Mouse (Mus musculus): ENCODE measurements around the gene Abcc10. TPM values are rescaled to one million over a fixed set of nuclear protein-coding genes. Genes with fewer than 3 reads are reported as not detected.
A peak's percentile ranks its signal among the peaks of the same experiment; 100 is the strongest.

Gene Abcc10
- polyA plus RNA-seq, 1 experiment from 2014 or later = 3.6 TPM

DNA sequence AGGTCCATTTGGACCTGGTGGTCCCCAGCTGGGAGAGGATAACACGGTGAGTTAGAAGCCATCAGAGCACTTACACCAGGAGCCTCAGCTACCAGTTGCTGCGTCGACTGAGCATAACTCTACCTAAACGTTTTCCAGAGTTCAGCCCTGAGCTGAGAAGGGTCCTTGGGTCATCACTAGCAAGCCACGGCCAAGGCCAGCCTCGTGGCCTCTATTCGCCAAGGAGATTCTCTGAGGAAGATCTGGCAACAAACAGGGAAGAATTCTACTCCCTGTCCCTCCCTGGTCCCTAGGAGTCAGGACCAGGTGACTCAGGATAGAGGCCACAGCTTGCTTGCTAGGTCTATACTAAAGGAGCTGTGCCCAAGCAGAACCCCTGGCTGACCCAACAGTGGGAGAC, 60.6 kb downstream of the Abcc10 start:
- H3K27me3 ChIP-seq (ENCODE audit: control insufficient read depth, insufficient read depth, low read length) = no peaks in the 10 kb centered on the region
- no peak overlapping the region for H3K4me3 ChIP-seq (ENCODE audit: low read depth, low read length)
- H3K9me3 ChIP-seq (replicated peaks; ENCODE audit: control insufficient read depth, low read length) = no peaks in the 10 kb centered on the region
- peaks cover 2% of the 10 kb centered on the region; the same call in 1 of the 2 replicates for H3K4me1 ChIP-seq (ENCODE audit: control insufficient read depth, insufficient read depth, low read length)
- H3K9ac ChIP-seq (replicated peaks; ENCODE audit: low read length) = no peak overlapping the region
- H3K4me2 ChIP-seq (ENCODE audit: low read depth, low read length) = no peak overlapping the region
- H3K27ac ChIP-seq (replicated peaks; ENCODE audit: low read depth, low read length) = no peak overlapping the region
- WGBS = 80% methylated on average over 7 of the region's 7 CpGs
- no peak for DNase-seq (ENCODE audit: low spot score)
- H3K36me3 ChIP-seq (replicated peaks; ENCODE audit: control insufficient read depth, insufficient read depth, low read depth, low read length) = peaks cover 11% of the 10 kb centered on the region; the same call in 1 of the 2 replicates
- no peak for ATAC-seq (replicated peaks; ENCODE audit: insufficient number of reproducible peaks, low FRiP score, low TSS enrichment, low read depth)

DNA sequence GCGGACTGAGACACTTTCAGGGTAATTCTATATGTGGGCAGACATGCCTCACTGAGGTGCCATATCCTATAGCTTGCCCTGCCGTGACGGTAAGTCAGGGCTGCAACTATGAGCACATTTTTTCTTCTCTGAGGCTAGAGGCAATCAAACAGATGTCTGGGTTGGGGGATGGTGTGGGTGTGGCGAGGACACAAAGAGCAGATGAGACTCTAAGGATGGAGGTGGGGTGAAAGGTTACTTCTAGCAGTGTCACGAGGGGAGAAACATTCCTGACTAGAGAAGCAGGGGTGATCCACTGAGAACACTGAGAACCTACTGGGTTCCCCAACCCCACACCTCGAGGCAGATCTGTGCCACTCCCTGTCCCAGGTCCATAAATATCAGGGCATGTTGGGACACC, 61.2 kb downstream of the Abcc10 start:
- WGBS = 59% methylated on average over 6 of the region's 6 CpGs
- no peak overlapping the region for H3K4me2 ChIP-seq (ENCODE audit: low read depth, low read length)
- ATAC-seq (replicated peaks; ENCODE audit: insufficient number of reproducible peaks, low FRiP score, low TSS enrichment, low read depth) (no peak), DNase-seq (ENCODE audit: low spot score) (no peak)
- H3K9me3 ChIP-seq (replicated peaks; ENCODE audit: control insufficient read depth, low read length) = no peaks in the 10 kb centered on the region
- H3K36me3 ChIP-seq (replicated peaks; ENCODE audit: control insufficient read depth, insufficient read depth, low read depth, low read length) = peaks cover 11% of the 10 kb centered on the region; the same call in 1 of the 2 replicates
- H3K9ac ChIP-seq (replicated peaks; ENCODE audit: low read length) = no peak overlapping the region
- H3K27ac ChIP-seq (replicated peaks; ENCODE audit: low read depth, low read length) = no peak overlapping the region
- peaks cover 2% of the 10 kb centered on the region; the same call in 1 of the 2 replicates for H3K4me1 ChIP-seq (ENCODE audit: control insufficient read depth, insufficient read depth, low read length)
- no peak overlapping the region for H3K4me3 ChIP-seq (ENCODE audit: low read depth, low read length)
- no peaks in the 10 kb centered on the region for H3K27me3 ChIP-seq (ENCODE audit: control insufficient read depth, insufficient read depth, low read length)

DNA sequence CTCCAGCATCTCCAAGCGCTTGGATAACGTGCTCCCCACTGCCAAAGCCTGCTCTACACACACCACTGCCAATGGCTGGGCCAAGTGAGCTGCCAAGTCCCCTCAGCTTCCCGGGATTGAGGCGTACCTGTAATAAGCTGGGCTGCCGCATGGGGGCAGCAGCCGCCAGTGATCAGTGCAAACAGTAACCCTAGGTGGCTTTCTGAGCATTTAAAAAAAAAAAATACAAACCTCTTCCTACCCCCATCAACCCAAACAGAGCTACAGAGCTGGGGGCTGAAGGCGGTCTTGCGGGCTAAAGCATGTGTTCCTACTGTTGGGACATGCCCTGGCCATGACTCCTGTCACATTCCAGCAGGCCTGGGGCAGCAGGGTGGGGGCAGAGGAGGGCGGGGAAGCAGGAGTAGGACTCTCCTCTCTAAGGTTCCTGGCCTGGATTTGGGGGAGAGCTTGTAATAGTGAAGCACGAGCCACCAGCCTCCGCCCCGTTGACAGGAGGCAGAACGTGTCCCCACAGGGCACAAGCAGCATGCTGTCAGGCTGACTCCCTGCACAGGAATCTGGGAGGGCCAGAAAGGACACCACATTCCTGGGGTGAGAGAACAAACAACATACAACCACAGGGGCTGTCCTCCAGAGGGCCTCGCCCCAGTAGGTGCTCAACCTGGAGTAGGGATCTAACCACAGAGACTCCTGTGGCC, 62.1 kb downstream of the Abcc10 start:
- no peak; the same call in 1 of the 2 replicates for ATAC-seq (replicated peaks; ENCODE audit: insufficient number of reproducible peaks, low FRiP score, low TSS enrichment, low read depth)
- 23% methylated on average over 14 of the region's 14 CpGs for WGBS

DNA sequence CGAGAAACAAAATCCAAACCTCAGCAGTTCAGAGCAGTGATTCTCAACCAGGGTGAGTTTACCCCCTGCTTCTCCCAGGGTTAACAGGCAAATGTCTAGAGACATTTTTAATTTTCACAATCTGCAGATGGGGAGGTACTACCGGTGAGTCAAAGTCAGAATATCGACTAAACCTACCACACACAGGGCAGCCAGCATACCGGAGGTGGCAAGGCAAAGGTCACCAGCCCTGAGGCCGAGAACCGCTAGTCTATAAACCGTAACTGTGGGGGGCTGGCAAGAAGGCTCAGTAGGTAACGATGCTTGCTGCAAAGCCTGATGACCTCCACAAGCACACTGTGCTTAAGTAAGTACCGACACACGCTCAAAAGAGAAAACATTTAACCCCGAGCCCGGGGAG, 62.6 kb downstream of the Abcc10 start:
- no peak overlapping the region for H3K9ac ChIP-seq (replicated peaks; ENCODE audit: low read length)
- H3K27me3 ChIP-seq (ENCODE audit: control insufficient read depth, insufficient read depth, low read length) = no peaks in the 10 kb centered on the region
- H3K4me1 ChIP-seq (ENCODE audit: control insufficient read depth, insufficient read depth, low read length) = no peaks in the 10 kb centered on the region
- no peak for DNase-seq (ENCODE audit: low spot score)
- 80% methylated on average over 12 of the region's 12 CpGs for WGBS
- H3K36me3 ChIP-seq (replicated peaks; ENCODE audit: control insufficient read depth, insufficient read depth, low read depth, low read length) = peaks cover 11% of the 10 kb centered on the region
- H3K4me2 ChIP-seq (ENCODE audit: low read depth, low read length) = no peak overlapping the region
- no peak overlapping the region for H3K27ac ChIP-seq (replicated peaks; ENCODE audit: low read depth, low read length)
- H3K4me3 ChIP-seq (ENCODE audit: low read depth, low read length) = no peak overlapping the region
- H3K9me3 ChIP-seq (replicated peaks; ENCODE audit: control insufficient read depth, low read length) = no peaks in the 10 kb centered on the region
- ATAC-seq (replicated peaks; ENCODE audit: insufficient number of reproducible peaks, low FRiP score, low TSS enrichment, low read depth) = no peak

More for the DNA sequence above, 62.1 kb downstream of the Abcc10 start:
- peak; percentile 83 for DNase-seq (ENCODE audit: low spot score)
- Histone ChIP-seq H3K27me3 (ENCODE audit: control insufficient read depth, insufficient read depth, low read length) (no peaks in the 10 kb centered on the region), H3K9ac (replicated peaks; ENCODE audit: low read length) (no peak overlapping the region), H3K4me3 (ENCODE audit: low read depth, low read length) (no peak overlapping the region), H3K27ac (replicated peaks; ENCODE audit: low read depth, low read length) (no peak overlapping the region), H3K9me3 (replicated peaks; ENCODE audit: control insufficient read depth, low read length) (no peaks in the 10 kb centered on the region), H3K36me3 (replicated peaks; ENCODE audit: control insufficient read depth, insufficient read depth, low read depth, low read length) (peaks cover 11% of the 10 kb centered on the region; the same call in 1 of the 2 replicates), H3K4me2 (ENCODE audit: low read depth, low read length) (no peak overlapping the region), H3K4me1 (ENCODE audit: control insufficient read depth, insufficient read depth, low read length) (no peaks in the 10 kb centered on the region)

DNA sequence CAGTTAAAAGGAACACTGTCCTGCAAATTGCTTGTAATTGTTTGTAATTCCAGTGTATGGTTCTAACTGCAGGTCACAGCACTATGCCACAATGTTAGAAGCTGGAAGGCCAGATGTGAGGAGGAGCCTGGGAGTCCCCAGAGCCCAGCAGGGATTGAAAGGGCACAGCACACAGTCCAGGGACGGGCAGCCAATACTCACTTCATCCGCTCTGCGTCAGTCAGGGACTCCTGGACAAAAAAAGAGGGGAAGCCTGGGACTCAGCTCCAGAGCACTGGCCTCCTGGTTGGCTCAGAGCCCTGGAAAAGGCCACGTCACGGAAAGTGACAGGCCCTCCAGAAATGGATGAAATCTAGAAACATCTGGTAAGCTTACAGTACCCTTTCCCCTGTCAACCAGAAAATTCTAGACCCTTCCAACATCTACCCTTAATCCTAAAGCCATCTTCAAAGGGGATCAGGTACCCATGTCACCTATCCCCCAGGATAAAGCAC, 65.9 kb downstream of the Abcc10 start:
- Histone ChIP-seq H3K27me3 (ENCODE audit: control insufficient read depth, insufficient read depth, low read length) (no peaks in the 10 kb centered on the region), H3K4me2 (ENCODE audit: low read depth, low read length) (no peak overlapping the region), H3K4me3 (ENCODE audit: low read depth, low read length) (no peak overlapping the region), H3K4me1 (ENCODE audit: control insufficient read depth, insufficient read depth, low read length) (no peaks in the 10 kb centered on the region), H3K27ac (replicated peaks; ENCODE audit: low read depth, low read length) (no peak overlapping the region), H3K9me3 (replicated peaks; ENCODE audit: control insufficient read depth, low read length) (no peaks in the 10 kb centered on the region), H3K36me3 (replicated peaks; ENCODE audit: control insufficient read depth, insufficient read depth, low read depth, low read length) (peaks cover 20% of the 10 kb centered on the region), H3K9ac (replicated peaks; ENCODE audit: low read length) (no peak overlapping the region)
- DNase-seq (ENCODE audit: low spot score) = no peak
- 94% methylated on average over 5 of the region's 5 CpGs for WGBS
- ATAC-seq (replicated peaks; ENCODE audit: insufficient number of reproducible peaks, low FRiP score, low TSS enrichment, low read depth) = no peak

DNA sequence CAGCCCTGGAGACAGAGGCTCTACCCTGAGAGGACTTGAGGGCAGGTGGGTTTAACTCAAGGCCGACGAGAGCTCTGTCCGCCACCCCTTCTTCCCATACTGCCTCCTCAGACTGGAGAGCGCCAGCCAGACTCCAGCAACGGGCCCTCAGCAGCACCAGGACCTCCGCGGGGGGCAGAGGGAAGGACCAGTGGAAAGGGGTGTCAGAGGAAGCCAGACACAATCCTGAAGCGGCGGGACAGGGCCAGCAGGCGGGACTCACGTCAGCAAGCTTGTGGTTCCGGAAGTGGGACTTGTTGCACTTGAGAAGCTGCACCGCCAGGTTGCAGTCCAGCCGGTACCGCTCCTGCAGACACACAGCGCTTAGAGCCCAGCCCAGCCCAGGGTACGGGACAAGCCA, 68.5 kb downstream of the Abcc10 start:
- Histone ChIP-seq H3K4me1 (ENCODE audit: control insufficient read depth, insufficient read depth, low read length) (no peaks in the 10 kb centered on the region), H3K4me3 (ENCODE audit: low read depth, low read length) (no peak overlapping the region), H3K36me3 (replicated peaks; ENCODE audit: control insufficient read depth, insufficient read depth, low read depth, low read length) (peaks cover 16% of the 10 kb centered on the region), H3K9me3 (replicated peaks; ENCODE audit: control insufficient read depth, low read length) (no peaks in the 10 kb centered on the region), H3K27me3 (ENCODE audit: control insufficient read depth, insufficient read depth, low read length) (peaks cover 4% of the 10 kb centered on the region), H3K27ac (replicated peaks; ENCODE audit: low read depth, low read length) (no peak overlapping the region), H3K9ac (replicated peaks; ENCODE audit: low read length) (no peak overlapping the region), H3K4me2 (ENCODE audit: low read depth, low read length) (no peak overlapping the region)
- 92% methylated on average over 17 of the region's 17 CpGs for whole genome bisulfite sequencing
- DNase-seq (ENCODE audit: low spot score) (no peak), ATAC-seq (replicated peaks; ENCODE audit: insufficient number of reproducible peaks, low FRiP score, low TSS enrichment, low read depth) (no peak)

DNA sequence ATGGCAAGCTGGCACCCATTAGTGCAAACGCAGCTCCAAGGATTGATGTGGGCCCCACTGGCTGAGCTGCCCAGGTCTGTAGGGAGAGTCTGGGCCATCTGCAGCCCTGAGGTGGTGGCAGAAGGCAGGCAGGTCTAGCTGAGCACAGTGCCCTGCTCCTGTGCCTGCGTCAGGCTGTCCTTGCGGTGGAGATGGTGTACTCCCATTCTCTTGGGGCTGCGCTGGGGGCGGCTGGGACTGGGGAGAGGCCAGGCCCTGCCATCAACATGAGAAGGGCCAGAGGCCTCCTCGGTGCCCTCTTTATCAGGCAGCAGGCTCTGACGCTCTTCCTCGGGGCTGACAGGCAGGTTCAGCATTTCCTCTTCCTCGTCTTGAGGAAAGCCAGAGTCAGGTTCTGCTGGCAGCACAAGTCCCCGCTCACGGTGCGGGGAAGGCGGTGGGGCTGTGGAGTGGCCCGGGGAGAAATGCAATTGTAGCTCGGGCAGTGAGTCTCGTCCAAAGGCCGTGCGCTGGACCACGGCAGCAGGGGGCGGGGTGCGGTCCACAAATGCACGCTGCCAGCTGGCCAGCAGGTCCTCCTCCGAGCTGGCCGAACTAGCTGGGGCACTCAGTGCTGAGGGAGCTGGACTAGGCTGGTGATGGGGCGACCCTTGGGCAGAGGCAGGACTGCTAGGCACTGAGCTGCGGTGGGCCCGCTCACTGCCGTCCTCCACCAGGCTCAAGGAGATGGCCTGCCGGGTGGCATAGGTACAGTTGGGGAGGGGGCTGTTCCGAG, 69.7 kb downstream of the Abcc10 start:
- Histone ChIP-seq H3K27me3 (ENCODE audit: control insufficient read depth, insufficient read depth, low read length) (peaks cover 11% of the 10 kb centered on the region), H3K4me3 (ENCODE audit: low read depth, low read length) (no peak overlapping the region), H3K9ac (replicated peaks; ENCODE audit: low read length) (no peak overlapping the region), H3K27ac (replicated peaks; ENCODE audit: low read depth, low read length) (no peak overlapping the region), H3K9me3 (replicated peaks; ENCODE audit: control insufficient read depth, low read length) (no peaks in the 10 kb centered on the region), H3K4me2 (ENCODE audit: low read depth, low read length) (no peak overlapping the region), H3K4me1 (ENCODE audit: control insufficient read depth, insufficient read depth, low read length) (peaks cover 5% of the 10 kb centered on the region; the same call in 1 of the 2 replicates), H3K36me3 (replicated peaks; ENCODE audit: control insufficient read depth, insufficient read depth, low read depth, low read length) (peaks cover 16% of the 10 kb centered on the region)
- DNase-seq (ENCODE audit: low spot score) = no peak
- WGBS = 91% methylated on average over 30 of the region's 30 CpGs
- ATAC-seq (replicated peaks; ENCODE audit: insufficient number of reproducible peaks, low FRiP score, low TSS enrichment, low read depth) = no peak

DNA sequence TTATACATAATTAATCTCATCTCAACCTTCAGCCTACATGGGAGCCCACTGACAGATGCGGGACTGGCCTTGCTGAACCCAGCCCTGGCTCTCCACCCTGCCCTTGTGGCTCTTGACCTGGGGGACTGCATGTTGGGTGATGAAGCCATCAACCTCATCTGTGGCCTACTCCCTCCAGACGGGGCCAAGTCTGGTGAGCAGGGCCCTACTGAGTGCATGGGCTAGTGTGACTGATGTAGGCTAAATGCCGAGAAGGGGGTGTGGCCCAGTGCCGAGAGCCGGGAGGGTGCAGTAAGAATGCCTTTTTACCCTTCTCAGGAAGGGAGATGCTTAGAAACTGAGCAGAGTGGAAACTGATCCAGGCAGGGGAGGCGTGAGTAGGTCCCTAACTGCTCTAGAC, 73.0 kb downstream of the Abcc10 start:
- 34% methylated on average over 6 of the region's 6 CpGs for WGBS
- Histone ChIP-seq H3K9ac (replicated peaks; ENCODE audit: low read length) (no peak overlapping the region), H3K4me2 (ENCODE audit: low read depth, low read length) (no peak overlapping the region), H3K27ac (replicated peaks; ENCODE audit: low read depth, low read length) (no peak overlapping the region), H3K4me1 (ENCODE audit: control insufficient read depth, insufficient read depth, low read length) (peaks cover 5% of the 10 kb centered on the region; the same call in 1 of the 2 replicates), H3K9me3 (replicated peaks; ENCODE audit: control insufficient read depth, low read length) (no peaks in the 10 kb centered on the region), H3K27me3 (ENCODE audit: control insufficient read depth, insufficient read depth, low read length) (peaks cover 11% of the 10 kb centered on the region), H3K36me3 (replicated peaks; ENCODE audit: control insufficient read depth, insufficient read depth, low read depth, low read length) (peaks cover 25% of the 10 kb centered on the region), H3K4me3 (ENCODE audit: low read depth, low read length) (no peak overlapping the region)
- ATAC-seq (replicated peaks; ENCODE audit: insufficient number of reproducible peaks, low FRiP score, low TSS enrichment, low read depth) (no peak), DNase-seq (ENCODE audit: low spot score) (no peak)

Data from embryonic facial prominence, embryonic 11.5 days (tissue).